Mouse (Mus musculus) induced T-regulatory cell, adult 2 months (primary cell): Measurements from ENCODE around the gene Mad1l1.

Experiments used
- DNase-seq: peaks from one replicate; pipeline ENCODE4 v3.0.0-alpha.2; 2012; ENCODE audit warnings: low read depth

The Mad1l1 gene

DNA sequence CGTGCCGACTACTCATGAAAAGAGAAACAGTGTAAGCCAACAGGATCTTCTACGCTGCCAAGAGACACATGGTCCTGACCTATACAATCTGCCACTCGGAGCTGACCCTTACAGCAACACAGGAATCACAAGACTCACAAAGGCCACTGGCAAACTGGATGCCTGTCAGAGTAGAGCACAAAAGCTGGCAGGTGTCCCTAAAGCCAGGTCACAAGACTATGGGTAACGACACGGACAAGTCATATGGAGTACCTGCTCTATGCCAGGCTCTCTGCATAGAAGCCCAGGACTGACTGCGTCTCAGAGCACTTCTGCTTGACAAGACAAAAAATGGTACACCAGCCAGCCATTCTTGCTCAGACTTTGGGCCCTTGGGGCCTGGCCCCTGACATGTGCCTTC lies 234.1 kb downstream of the Mad1l1 start:
- no peak for DNase-seq

DNA sequence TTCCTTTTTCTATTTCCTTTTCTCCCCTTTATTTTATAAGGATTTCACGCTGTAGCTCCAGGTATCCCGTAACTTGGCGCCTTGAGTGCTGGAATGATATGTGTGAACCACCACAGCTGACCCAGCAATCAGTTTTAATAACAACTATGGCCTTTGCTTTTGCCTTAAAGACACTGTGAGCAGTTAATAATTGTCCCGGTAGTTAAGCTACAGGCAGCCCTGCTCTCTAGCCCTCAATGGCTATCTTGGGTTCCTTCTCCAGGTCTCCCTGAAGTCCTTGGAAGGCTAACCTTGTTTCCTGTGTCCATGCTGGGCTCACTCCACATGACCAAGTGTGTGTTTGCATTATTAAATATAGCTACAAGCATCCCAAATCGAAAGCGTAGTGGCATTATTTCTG lies 237.0 kb downstream of the Mad1l1 start:
- no peak for DNase-seq

DNA sequence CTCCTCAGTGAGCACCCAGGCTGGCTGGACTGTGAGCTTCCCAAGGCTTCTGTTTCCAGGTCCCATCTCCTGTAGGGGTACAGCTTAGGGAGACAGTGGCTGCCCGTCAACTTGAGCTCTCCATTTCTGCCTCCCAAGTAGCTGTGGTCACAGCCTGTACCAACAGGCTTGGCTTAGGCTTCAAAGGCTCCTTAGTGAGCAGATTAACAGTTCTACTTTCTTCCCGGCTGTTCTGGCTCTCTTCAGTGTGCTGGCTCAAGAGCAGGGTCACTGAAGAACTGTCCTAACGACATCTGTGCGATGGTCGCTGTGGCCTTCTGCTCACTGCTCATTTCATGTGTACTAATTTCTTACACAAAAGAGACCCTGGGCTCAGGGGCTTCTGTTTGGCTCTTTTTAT lies 237.4 kb downstream of the Mad1l1 start:
- DNase-seq: no peak

DNA sequence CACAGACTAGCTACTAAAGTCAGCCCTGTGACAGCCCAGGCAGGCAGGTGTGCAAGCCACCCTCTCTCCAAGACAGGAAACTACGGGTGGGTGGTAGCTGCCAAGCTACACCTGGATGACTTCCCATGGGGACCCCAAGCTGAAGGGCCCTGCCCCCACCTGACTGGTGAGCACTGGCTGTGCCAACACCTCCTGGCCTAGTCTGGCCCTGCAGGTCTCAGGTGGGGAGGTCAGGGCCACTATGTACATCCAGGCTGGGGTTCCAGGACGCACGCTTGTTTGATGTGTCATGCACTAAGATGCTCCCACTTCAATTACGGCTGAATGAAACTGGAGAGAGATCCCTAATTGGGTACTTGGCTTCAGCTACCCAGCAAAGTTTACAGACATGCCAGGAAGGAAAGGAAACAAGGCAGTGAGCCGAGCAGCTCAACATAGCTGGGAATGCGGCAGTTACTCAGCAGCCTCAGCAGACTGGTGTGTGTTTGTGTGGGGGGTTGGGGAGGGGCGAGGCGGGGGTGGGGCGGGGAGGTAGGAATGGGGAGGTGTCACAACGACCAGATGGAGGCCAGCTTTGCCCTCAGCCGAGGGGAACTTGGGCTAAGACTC lies 239.0 kb downstream of the Mad1l1 start:
- DNase-seq: no peak

DNA sequence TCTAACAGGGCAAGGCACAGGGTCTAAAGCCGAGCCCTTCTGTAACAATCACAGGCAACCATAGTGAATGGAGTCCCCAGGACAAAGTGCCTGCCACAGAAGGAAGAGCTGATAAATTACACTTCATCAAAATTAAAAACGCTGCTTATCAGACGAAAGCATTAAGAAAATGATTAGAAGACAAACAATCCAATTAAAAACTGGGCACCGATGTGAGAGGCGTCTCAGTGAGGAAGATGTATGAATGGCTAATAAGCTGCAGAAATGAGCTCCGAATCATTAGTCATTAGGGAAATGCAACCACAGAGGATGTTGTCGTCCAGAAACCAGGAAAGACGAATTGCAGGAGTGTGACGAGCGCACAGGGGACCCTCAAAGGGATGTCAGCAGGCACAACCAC lies 240.3 kb downstream of the Mad1l1 start:
- DNase-seq: no peak

DNA sequence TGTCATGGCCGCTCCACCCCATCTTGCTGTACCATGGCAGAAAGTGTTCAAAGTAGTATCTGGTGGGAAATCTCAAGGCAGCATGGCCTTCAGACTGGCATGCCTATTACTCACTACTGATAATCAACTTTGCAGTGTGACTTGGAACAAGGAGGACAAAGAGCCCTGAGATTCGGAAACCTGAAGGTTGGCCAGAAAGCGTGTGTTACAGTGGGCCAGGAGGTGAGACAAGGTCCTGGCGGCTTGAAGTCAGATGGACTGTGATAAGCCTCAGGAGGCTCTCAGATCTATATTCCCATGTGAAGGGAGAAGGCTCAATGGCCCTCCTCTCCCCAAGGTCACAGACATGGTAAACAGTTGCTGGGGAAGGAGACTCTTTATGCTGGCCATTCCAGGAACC lies 241.8 kb downstream of the Mad1l1 start:
- no peak for DNase-seq

DNA sequence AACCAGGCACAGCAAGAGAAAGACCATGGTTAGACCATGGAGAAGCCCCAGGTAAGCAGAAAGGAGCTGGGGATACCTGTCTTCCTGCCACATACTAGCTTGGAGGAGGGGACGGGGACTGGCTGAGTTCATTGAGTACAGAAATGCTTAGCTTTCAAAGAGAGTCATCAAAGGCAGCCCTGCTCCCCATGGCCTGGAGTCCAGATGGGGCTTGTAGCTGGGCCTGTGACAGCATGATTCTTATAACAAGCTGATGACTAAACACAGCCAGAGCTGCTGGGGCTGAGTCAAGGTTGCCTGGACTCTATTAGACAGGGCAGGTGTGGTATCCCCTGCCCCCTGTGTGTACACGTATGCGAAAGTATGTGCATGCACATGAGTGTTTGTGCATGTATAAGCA lies 242.9 kb downstream of the Mad1l1 start:
- DNase-seq: no peak

DNA sequence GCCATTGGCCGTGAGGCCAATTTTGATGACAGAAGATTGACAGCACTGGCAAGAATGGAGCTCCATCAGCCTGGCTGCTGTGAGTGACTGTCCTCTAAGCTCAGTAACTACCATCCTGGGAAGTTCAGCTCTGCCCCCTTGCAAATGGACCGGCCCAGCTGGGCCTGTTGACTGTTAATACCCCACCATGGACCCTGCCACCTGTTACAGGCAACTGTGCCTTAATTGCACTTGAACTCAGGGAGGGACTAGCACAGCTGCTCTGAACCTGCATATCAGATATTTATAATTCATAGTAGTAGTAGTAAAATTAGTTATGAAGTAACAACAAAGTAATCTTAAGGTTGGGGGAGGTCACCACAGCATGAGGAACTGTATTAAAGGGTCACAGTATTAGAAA lies 244.9 kb downstream of the Mad1l1 start:
- DNase-seq: no peak

DNA sequence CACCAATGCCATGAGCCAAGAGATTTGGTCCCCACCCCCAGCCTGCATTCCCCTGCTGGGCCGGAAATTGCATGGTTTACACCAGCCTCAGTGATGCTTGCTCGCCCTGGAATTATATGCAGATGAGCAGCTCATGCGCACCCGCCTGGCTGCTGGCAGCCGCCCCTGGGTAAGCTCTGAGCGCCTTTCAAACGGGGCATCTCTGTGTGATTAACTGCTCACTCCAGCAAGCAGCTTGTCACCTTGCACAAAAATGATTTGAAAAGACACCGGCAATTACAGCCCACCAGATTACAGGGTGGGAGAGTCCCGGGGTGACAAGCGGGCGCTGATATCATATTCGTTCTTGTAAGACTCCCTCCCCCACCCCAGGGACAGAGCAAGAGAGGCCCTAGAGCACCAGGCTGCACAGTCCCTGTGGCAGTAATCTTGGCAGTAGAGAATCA lies 247.7 kb downstream of the Mad1l1 start:
- DNase-seq: no peak

DNA sequence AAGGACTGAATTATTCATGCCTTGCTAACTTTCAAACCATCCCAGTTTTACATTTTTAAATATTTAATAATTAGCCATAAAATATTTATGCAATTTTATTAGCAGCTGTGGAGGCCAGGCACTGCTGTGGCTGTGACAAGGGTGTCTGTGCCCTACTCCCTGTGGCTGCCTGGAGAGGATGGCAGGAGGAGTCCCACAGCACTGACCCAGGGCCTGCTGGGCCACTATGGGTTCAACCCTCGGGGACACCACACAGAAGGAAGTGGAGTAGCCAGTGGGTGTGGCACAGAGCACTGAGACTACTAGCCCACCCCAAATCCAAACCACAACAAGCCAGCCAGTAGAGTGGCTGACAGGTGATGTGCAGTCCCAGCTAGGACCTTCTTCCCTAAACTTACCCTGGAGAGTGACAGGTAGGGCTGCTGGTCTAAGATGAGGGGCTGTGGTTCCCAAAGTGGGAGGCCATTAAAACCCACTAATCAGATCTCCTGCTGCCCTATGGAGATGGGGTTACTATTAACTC lies 248.1 kb downstream of the Mad1l1 start:
- no peak for DNase-seq

DNA sequence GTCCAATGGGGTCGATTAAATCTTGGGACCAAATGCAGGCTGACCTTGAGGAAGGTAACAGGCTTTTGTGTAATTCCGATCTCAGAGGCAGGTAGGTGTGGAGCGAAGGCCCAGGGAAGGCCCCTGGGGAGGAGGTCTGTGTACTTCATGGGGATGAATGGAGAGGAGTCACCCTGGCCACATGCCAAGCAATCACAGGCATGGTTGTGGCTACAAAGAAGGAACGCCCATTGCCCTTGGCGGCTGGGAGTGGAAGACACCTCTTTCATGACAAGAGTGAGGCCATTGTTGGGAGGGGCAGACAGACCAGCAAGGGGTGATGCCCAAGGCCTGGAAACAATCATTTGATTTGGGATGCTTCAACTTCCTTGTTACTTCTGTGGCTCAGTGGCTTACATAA lies 252.8 kb downstream of the Mad1l1 start:
- no peak for DNase-seq

DNA sequence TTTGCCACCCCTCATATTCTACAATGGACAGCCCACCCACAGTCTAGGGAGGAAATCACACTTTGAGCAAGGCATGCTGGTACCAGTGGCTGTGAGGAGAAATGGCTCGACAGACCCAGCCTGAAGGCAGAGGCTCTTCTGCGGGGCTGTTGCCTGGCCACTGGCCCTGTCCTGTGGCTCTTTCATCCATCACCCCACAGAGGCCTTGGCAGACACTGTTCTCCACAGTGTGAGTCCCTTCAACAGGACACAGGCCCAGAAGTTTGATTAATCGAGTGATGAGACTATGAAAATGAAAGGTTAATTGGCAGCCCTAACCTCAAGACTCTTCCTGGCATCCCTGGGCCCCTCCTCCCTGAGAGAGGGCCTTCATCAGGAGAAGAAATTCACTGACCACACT lies 253.3 kb downstream of the Mad1l1 start:
- no peak for DNase-seq

DNA sequence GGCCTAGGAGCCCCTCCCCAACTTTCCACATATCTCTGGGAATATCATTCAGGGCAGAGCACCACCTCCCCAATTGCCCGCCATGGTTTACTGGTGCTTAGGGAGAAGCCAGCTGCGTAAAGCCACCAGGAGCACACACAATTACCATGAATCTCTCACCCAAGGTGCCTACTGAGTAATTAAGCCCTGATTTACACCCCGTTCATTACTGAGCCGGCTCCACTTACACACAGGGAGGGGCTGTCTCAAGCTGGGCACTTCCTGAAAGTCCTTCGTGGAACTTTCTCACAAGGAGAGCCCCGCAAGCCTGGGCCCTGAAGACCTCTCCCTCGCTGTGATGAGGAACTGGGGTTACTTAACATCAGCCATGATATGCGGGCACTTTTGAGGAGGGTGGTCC lies 254.6 kb downstream of the Mad1l1 start:
- no peak for DNase-seq

DNA sequence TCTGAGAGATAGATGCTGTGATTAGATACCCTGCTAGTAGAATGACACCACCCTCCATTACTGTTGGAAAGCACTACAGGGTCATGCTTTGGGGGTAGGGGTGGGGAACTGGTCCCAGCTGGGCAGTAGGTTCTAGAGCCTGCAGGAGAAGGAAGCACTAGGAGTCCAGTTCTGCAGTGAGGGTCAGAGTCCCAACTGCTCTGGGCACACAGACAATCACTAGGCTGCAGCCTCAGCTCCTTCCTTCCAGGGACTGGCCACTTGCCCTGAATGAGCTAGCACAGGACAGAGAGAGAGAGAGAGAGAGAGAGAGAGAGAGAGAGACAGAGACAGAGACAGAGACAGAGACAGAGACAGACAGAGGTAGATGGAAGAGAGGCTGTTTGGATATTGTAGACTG lies 255.1 kb downstream of the Mad1l1 start:
- no peak for DNase-seq

DNA sequence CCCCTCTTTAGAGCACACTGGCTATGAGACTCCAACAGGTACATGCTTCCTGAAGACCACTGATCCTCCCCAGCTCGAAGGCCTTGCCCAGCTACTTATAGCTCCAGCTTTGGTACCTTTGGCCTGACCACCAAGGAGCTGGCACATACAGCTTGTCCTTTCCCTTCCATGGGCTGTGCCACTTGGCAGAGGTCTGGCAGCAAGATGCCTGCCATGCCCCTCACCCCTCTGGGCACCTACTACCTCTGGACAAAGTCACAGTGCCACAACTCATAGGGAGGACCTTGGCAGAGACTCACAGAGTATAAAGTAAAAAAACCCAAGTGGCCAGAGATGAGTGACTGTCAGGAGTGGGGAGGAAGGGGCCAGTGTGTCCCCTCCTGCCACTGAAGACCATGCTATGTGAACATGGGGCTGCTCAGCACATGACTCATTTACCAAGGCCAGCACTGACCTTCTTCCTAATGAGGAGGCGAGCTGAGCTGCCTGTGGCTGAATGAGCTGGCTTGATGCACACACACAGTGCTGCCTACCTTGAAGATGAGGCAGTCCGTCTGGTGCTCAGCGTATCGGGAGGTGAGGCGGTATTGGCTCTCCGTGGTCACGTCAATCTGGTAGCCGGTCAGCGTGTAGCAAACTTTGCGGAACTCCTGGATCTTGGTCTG lies 255.9 kb downstream of the Mad1l1 start:
- DNase-seq: no peak

DNA sequence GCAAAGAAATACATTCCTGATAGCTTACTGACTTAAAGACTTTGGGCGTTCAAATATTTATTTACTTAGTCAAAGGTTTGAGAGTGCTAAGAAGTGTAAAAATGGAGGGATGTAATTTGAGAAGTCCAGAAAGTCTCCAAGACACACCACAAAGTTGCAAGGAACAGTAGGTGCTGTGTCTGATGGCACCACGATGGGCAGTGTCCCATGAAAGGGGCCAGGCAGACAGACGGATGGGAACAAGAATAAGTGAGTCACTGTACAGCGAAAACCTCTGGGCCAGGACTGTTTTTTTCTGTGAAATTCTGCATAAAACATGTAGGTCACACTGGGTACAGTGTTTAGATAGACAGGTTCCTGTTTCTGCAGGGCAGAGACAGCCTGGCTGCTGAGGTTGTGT lies 256.8 kb downstream of the Mad1l1 start:
- no peak for DNase-seq

DNA sequence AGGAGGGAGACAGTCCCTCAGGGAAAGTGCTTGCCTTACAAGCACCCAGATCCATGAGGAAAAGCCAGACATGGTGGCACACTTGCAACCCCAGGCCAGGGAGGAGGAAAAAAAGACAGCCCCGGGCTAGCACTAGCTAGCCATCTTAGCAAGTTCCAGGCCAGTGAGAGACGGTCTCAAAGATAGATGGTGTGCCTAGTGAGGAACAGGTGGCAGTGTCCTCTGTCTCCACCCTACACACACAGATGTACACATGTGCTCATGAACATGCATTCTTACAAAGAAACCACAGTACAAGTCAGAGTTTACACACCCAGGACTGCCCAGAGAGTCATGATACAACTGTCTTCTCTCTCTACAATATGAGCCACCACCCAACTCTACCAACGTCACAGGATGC lies 258.5 kb downstream of the Mad1l1 start:
- no peak for DNase-seq

DNA sequence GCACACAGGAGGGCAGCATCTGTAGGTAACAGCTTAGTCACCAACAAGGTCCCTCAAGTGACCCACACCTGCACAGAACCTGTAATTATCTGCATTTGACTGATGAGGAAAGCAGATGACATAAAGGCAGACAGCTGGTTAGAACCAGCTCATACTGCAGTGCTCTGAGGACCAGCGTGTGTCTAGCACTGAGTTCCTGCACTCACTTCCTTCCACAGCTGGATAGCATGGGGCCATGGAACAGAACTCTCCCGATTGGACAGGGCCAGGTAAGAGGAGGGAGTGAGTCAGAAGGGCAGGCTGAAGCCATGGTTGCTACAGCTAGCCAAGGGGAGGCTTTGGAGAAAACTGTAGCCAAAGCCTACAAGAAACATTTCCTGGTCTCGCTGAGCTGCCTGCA lies 259.0 kb downstream of the Mad1l1 start:
- DNase-seq: no peak

DNA sequence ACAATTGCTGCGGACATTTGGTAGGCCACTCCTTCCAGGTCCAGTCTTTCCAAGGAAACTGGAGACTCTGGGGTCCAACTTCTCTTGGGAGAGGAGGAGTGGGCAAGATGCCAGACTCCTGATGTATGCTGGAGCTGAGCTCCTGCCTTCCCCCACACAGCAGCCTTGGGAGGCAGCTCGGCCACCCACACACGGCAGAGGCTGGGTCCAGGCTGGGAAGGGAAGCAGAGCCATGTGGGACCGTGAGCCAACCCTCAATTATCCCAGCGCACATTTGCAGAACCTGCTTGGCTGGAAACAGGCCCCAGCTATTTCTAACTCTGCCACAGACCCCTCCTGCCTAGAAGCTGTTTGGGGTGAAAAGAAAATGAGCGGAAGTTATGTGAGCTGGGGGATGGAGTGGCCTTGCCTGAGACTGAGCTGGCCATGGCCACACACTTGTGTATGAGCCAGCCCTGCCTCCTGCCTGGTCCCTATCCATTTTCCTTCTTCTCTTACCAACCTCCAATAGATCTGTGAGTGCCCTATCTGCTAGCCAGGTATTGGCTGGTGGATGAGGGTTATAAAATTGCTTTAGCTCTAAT lies 260.0 kb downstream of the Mad1l1 start:
- DNase-seq: no peak

DNA sequence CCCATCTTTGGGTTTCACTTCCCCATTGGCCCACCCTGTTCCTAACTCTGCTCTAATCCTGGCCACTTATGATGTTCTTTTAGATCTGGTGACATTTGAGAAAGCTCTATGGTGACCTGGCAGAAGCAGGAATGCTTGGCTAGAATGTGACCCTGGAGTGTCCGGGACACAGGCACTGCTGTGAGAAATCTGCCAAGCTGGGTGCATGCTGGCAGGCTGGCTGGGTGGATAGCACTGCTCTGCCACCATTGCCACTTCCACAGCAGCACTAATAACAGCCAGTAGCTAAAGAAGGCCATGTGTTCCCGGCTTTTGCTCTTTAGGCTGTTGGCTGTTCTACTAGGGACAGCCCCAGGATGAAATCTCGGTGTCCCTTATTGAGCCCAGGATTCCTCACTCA lies 265.1 kb downstream of the Mad1l1 start:
- no peak for DNase-seq

DNA sequence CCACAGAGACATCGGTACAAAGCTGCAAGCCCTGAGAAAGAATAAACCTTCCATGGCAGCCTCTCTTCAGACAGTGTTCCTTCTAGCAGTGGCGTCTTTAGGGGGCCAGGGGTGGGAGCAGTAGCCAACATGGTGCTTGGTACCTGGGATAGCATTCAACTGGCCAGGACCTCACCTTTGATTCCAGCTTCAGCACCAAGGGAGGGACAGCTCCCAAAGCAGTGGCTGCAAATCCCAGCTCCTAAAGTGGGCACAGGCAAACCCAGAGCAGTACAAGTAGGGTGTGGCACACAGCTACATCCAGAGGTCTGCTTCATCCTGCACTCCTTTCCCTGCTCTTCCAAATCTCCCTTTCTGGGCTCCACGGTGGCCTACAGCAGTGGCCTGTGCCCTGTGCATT lies 265.9 kb downstream of the Mad1l1 start:
- no peak for DNase-seq

DNA sequence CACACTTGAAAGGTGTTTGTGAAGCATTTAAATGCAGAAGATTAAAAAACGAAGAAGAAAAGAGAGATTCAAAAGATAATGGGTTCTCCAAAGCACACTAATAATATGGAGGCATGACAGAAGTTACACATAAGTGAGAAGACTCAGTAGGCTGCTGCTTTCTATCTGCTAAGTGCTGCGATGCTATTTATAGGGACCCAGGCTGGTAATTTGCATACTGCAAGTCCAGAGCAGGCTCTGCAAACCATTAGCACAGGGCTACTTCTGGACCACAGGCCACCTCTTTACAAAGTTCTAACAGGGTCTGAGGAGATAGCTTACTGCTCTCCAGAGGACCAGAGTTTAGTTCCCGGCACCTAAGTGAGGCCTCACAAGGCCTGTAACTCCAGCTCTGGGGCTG lies 267.7 kb downstream of the Mad1l1 start:
- no peak for DNase-seq

DNA sequence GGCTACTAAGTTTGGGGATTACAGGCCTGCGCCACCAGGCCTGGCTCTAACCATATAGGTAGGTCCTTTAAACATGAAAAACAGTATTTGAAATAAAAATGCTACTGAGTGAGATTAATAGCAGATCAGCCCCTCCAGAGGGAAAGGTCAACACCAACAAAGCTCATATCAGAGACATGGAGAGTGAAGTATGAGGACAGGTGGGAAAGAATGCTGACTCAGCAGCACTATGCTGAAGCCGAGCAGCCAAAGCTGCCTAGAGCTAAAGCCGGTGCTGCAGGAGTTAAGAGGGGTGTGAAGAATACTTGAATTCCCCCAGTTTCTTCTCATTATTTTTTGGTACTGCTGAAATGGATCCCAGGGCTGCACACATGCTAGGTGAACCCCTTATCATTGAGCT lies 268.9 kb downstream of the Mad1l1 start:
- DNase-seq: no peak

DNA sequence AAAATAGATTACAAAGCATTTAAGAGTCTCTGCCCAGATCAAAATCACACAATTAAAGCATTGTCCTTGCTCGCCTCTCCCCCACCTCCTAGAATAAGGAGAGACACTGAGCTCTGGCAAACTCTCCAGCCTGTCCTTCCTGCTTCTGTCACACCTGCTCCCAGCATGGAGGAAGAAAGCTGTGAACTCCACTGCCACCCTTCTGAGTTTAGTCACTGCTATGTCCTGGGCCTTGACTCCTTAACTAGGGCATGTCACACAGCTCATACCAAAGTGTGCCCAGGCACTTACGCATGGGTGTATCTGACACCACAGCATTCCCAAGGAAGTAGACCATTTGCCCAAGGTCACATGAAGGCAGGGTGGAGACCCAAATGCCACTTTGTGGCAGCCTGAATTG lies 275.9 kb downstream of the Mad1l1 start:
- no peak for DNase-seq
